11 mouse cellular contexts compared by ENCODE assay signal in genomic region chr10:128563544-128563943, GRCm38 (mm10). TPM values are rescaled to one million over a fixed set of nuclear protein-coding genes. Genes with fewer than 3 reads are reported as not detected.
A peak's percentile ranks its signal among the peaks of the same experiment; 100 is the strongest.
DNase-seq lines count a peak whose midpoint lies in the region; ATAC-seq and TF ChIP-seq lines count a peak whose summit lies in the region.
"Had no signal": no experiment of that assay in that cellular context is flagged by ENCODE, and none has a peak within 500 bp of the region (broad histone marks: within the 10 kb centered on the region; RNA-seq: fewer than 3 reads in every experiment).

No protein-coding gene starts in this region.

- H3K4me1 ChIP-seq in heart, embryonic 14.5 days (ENCODE audit: control insufficient read depth in 2 of 2, insufficient read depth in 2 of 2, low read length in 2 of 2), result peaks cover 3 to 14% of the 10 kb centered on the region in 2 experiments; a peak in 3 of 4 replicates
- peaks cover 14% of the 10 kb centered on the region for H3K4me1 ChIP-seq in midbrain, embryonic 11.5 days (ENCODE audit: control insufficient read depth, insufficient read depth, low read length)
- H3K4me1 ChIP-seq in midbrain, embryonic 16.5 days (ENCODE audit: control insufficient read depth, insufficient read depth, low read length), result peaks cover 12% of the 10 kb centered on the region
- peaks cover 21% of the 10 kb centered on the region for H3K4me1 ChIP-seq in limb, embryonic 12.5 days (replicated peaks)
- H3K4me1 ChIP-seq in stomach, postnatal 0 days (replicated peaks; ENCODE audit: control insufficient read depth, insufficient read depth), result no peaks in the 10 kb centered on the region

- no peak overlapping the region for H3K4me2 ChIP-seq in heart, embryonic 14.5 days (ENCODE audit: low read length)
- H3K4me2 ChIP-seq in midbrain, embryonic 11.5 days, result 0 out of 2 replicates have a peak overlapping the region, but pooled peaks have one; percentile 0
- no peak overlapping the region for H3K4me2 ChIP-seq in midbrain, embryonic 16.5 days (ENCODE audit: low read length)
- H3K4me2 ChIP-seq in limb, embryonic 12.5 days, result peak overlapping the region; percentile 90; the same call in 1 of the 2 replicates
- no peak overlapping the region for H3K4me2 ChIP-seq in stomach, postnatal 0 days (replicated peaks; ENCODE audit: low read depth)

- H3K27ac ChIP-seq in heart, embryonic 14.5 days (replicated peaks in 1 of 2; ENCODE audit: control insufficient read depth in 1 of 2, insufficient read depth in 1 of 2, low read depth in 2 of 2, low read length in 2 of 2), result no peak overlapping the region
- no peak overlapping the region for H3K27ac ChIP-seq in midbrain, embryonic 11.5 days (ENCODE audit: low read depth, low read length)
- no peak overlapping the region for H3K27ac ChIP-seq in midbrain, embryonic 16.5 days (ENCODE audit: low read length)
- H3K27ac ChIP-seq in limb, embryonic 12.5 days, result 0 out of 2 replicates have a peak overlapping the region, but pooled peaks have one; percentile 23
- H3K27ac ChIP-seq in stomach, postnatal 0 days (replicated peaks), result no peak overlapping the region

- no peak for TF ChIP-seq EP300 in stomach, postnatal 0 days (optimal IDR thresholded peaks at IDR 0.05)

- TF ChIP-seq CTCF in stomach, postnatal 0 days (IDR thresholded peaks at IDR 0.05; ENCODE audit: low read depth), result no peak

- H3K9me3 ChIP-seq in heart, embryonic 14.5 days (ENCODE audit: control insufficient read depth, low read length), result no peaks in the 10 kb centered on the region
- H3K9me3 ChIP-seq in midbrain, embryonic 11.5 days (ENCODE audit: control insufficient read depth, low read length), result no peaks in the 10 kb centered on the region
- no peaks in the 10 kb centered on the region for H3K9me3 ChIP-seq in midbrain, embryonic 16.5 days (replicated peaks; ENCODE audit: control insufficient read depth, low read length, poor library complexity, severe bottlenecking)
- H3K9me3 ChIP-seq in limb, embryonic 12.5 days, result no peaks in the 10 kb centered on the region
- H3K9me3 ChIP-seq in stomach, postnatal 0 days (ENCODE audit: control insufficient read depth, low read length), result no peaks in the 10 kb centered on the region

- intact Hi-C loops in heart, postnatal 36 days (cut with DNase I), result no loop called here

- 0 out of 2 replicates have a peak overlapping the region, but pooled peaks have one; percentile 97 for H3K9ac ChIP-seq in heart, embryonic 14.5 days (ENCODE audit: low read length)
- no peak overlapping the region for H3K9ac ChIP-seq in midbrain, embryonic 11.5 days (ENCODE audit: low read length)
- H3K9ac ChIP-seq in midbrain, embryonic 16.5 days (ENCODE audit: low read depth, low read length), result no peak overlapping the region
- 0 out of 2 replicates have a peak overlapping the region, but pooled peaks have one; percentile 31 for H3K9ac ChIP-seq in limb, embryonic 12.5 days (replicated peaks)
- H3K9ac ChIP-seq in stomach, postnatal 0 days (ENCODE audit: low read length), result peak overlapping the region; percentile 2; the same call in 1 of the 2 replicates

- WGBS in heart, embryonic 14.5 days, result 85% methylated on average over 6 of the region's 6 CpGs
- WGBS in midbrain, embryonic 11.5 days, result 91% methylated on average over 6 of the region's 6 CpGs
- WGBS in midbrain, embryonic 16.5 days, result 91% methylated on average over 6 of the region's 6 CpGs
- WGBS in limb, embryonic 12.5 days, result 91% methylated on average over 6 of the region's 6 CpGs
- WGBS in stomach, postnatal 0 days, result 71% methylated on average over 6 of the region's 6 CpGs

- no peaks in the 10 kb centered on the region for H3K27me3 ChIP-seq in heart, embryonic 14.5 days (ENCODE audit: control insufficient read depth, insufficient read depth, low read length)
- H3K27me3 ChIP-seq in midbrain, embryonic 11.5 days (ENCODE audit: control insufficient read depth, insufficient read depth, low read length), result no peaks in the 10 kb centered on the region
- no peaks in the 10 kb centered on the region for H3K27me3 ChIP-seq in midbrain, embryonic 16.5 days (ENCODE audit: control insufficient read depth, insufficient read depth, low read depth, low read length)
- no peaks in the 10 kb centered on the region for H3K27me3 ChIP-seq in limb, embryonic 12.5 days
- no peaks in the 10 kb centered on the region for H3K27me3 ChIP-seq in stomach, postnatal 0 days (ENCODE audit: control insufficient read depth, insufficient read depth, low read length)

- peaks cover 54% of the 10 kb centered on the region for H3K36me3 ChIP-seq in heart, embryonic 14.5 days (ENCODE audit: control insufficient read depth, insufficient read depth, low read length)
- peaks cover 35% of the 10 kb centered on the region for H3K36me3 ChIP-seq in midbrain, embryonic 11.5 days (ENCODE audit: control insufficient read depth, insufficient read depth, low read length)
- peaks cover 26% of the 10 kb centered on the region for H3K36me3 ChIP-seq in midbrain, embryonic 16.5 days (ENCODE audit: control insufficient read depth, insufficient read depth, low read length)
- peaks cover 55% of the 10 kb centered on the region for H3K36me3 ChIP-seq in limb, embryonic 12.5 days
- peaks cover 11% of the 10 kb centered on the region for H3K36me3 ChIP-seq in stomach, postnatal 0 days (ENCODE audit: control insufficient read depth, insufficient read depth, low read length)

- no peak overlapping the region for H3K4me3 ChIP-seq in heart, embryonic 14.5 days (ENCODE audit: control insufficient read depth in 1 of 2, insufficient read depth in 1 of 2, low read depth in 1 of 2, low read length in 2 of 2)
- H3K4me3 ChIP-seq in midbrain, embryonic 11.5 days (ENCODE audit: low read depth, low read length), result no peak overlapping the region
- H3K4me3 ChIP-seq in midbrain, embryonic 16.5 days (ENCODE audit: low read depth, low read length), result no peak overlapping the region
- no peak overlapping the region for H3K4me3 ChIP-seq in limb, embryonic 12.5 days (replicated peaks)
- no peak overlapping the region for H3K4me3 ChIP-seq in stomach, postnatal 0 days (ENCODE audit: low read depth, low read length)

- no peak for DNase-seq in heart, postnatal 36 days
- no peak for DNase-seq in midbrain, embryonic 11.5 days (ENCODE audit: low spot score, missing footprints)
- DNase-seq in stomach, postnatal 0 days (ENCODE audit: low spot score), result no peak
- no peak for DNase-seq in thymus, postnatal 10 days (ENCODE audit: low spot score in 2 of 2)
- no peak for DNase-seq in thymus, postnatal 14 days
- DNase-seq: adrenal gland, adult 2 months; cerebellum, adult 2 months; retina, postnatal 1 day had no signal

- no peak for ATAC-seq in heart, embryonic 14.5 days (ENCODE audit: insufficient number of reproducible peaks, insufficient read depth, low FRiP score, low read depth)
- no peak for ATAC-seq in midbrain, embryonic 11.5 days (ENCODE audit: low FRiP score)
- ATAC-seq in midbrain, embryonic 16.5 days, result no peak
- no peak for ATAC-seq in limb, embryonic 12.5 days (ENCODE audit: insufficient number of reproducible peaks, insufficient read depth, low FRiP score, low TSS enrichment, low read depth)
- ATAC-seq in stomach, postnatal 0 days (ENCODE audit: low FRiP score, low TSS enrichment), result no peak

RNA-seq across cellular contexts. Expression of gene Pa2g4, which starts 2.2 kb away (rescaled TPM):
- 123 TPM in 2 replicates for polyA plus RNA-seq in heart, embryonic 14.5 days (2014; fragmentation: Nextera tagmentation; extraction: Ambion mirVana)
- 10 to 100 TPM; 43.4 to 50.5 TPM for total RNA-seq in heart, postnatal 36 days (2021)
- polyA plus RNA-seq in midbrain, embryonic 11.5 days (2014; fragmentation: Nextera tagmentation; extraction: Ambion mirVana), result 241 and 249 TPM in 2 replicates
- polyA plus RNA-seq in midbrain, embryonic 16.5 days (2015; fragmentation: Nextera tagmentation; extraction: Ambion mirVana), result 124 and 125 TPM in 2 replicates
- polyA plus RNA-seq in limb, embryonic 12.5 days (2016; fragmentation: Nextera tagmentation; extraction: Ambion mirVana), result 199 and 206 TPM in 2 replicates
- polyA plus RNA-seq in stomach, postnatal 0 days (2015; fragmentation: Nextera tagmentation; extraction: Ambion mirVana), result 131 and 135 TPM in 2 replicates

RNA-seq across cellular contexts. Expression of gene Rpl41, which starts 14.4 kb away (rescaled TPM):
- 2,755 and 3,168 TPM in 2 replicates for polyA plus RNA-seq in heart, embryonic 14.5 days (2014; fragmentation: Nextera tagmentation; extraction: Ambion mirVana)
- total RNA-seq in heart, postnatal 36 days (2021), result 1,000 to 10,000 TPM; 1,509 to 1,535 TPM
- polyA plus RNA-seq in midbrain, embryonic 11.5 days (2014; fragmentation: Nextera tagmentation; extraction: Ambion mirVana), result 2,670 and 2,991 TPM in 2 replicates
- 1,924 and 2,018 TPM in 2 replicates for polyA plus RNA-seq in midbrain, embryonic 16.5 days (2015; fragmentation: Nextera tagmentation; extraction: Ambion mirVana)
- 3,599 and 3,605 TPM in 2 replicates for polyA plus RNA-seq in limb, embryonic 12.5 days (2016; fragmentation: Nextera tagmentation; extraction: Ambion mirVana)
- polyA plus RNA-seq in stomach, postnatal 0 days (2015; fragmentation: Nextera tagmentation; extraction: Ambion mirVana), result 3,550 and 3,693 TPM in 2 replicates

RNA-seq across cellular contexts. Expression of gene Zc3h10, which starts 16.0 kb away (rescaled TPM):
- 7.3 and 8.2 TPM in 2 replicates for polyA plus RNA-seq in heart, embryonic 14.5 days (2014; fragmentation: Nextera tagmentation; extraction: Ambion mirVana)
- 1 to 10 TPM; 7.2 to 8.8 TPM for total RNA-seq in heart, postnatal 36 days (2021)
- polyA plus RNA-seq in midbrain, embryonic 11.5 days (2014; fragmentation: Nextera tagmentation; extraction: Ambion mirVana), result 16.0 and 19.0 TPM in 2 replicates
- 17.8 and 19.7 TPM in 2 replicates for polyA plus RNA-seq in midbrain, embryonic 16.5 days (2015; fragmentation: Nextera tagmentation; extraction: Ambion mirVana)
- polyA plus RNA-seq in limb, embryonic 12.5 days (2016; fragmentation: Nextera tagmentation; extraction: Ambion mirVana), result 18.1 and 21.4 TPM in 2 replicates
- 7.8 and 8.5 TPM in 2 replicates for polyA plus RNA-seq in stomach, postnatal 0 days (2015; fragmentation: Nextera tagmentation; extraction: Ambion mirVana)

RNA-seq across cellular contexts. Expression of gene Erbb3, which starts 25.9 kb away (rescaled TPM):
- 2.9 and 3.5 TPM in 2 replicates for polyA plus RNA-seq in heart, embryonic 14.5 days (2014; fragmentation: Nextera tagmentation; extraction: Ambion mirVana)
- 1 to 10 TPM; 8.9 to 9.2 TPM for total RNA-seq in heart, postnatal 36 days (2021)
- 0.49 and 0.77 TPM in 2 replicates for polyA plus RNA-seq in midbrain, embryonic 11.5 days (2014; fragmentation: Nextera tagmentation; extraction: Ambion mirVana)
- polyA plus RNA-seq in midbrain, embryonic 16.5 days (2015; fragmentation: Nextera tagmentation; extraction: Ambion mirVana), result 0.41 and 0.47 TPM in 2 replicates
- polyA plus RNA-seq in limb, embryonic 12.5 days (2016; fragmentation: Nextera tagmentation; extraction: Ambion mirVana), result 15.4 and 16.6 TPM in 2 replicates
- 18.6 and 18.9 TPM in 2 replicates for polyA plus RNA-seq in stomach, postnatal 0 days (2015; fragmentation: Nextera tagmentation; extraction: Ambion mirVana)

RNA-seq across cellular contexts. Expression of gene Esyt1, which starts 37.9 kb away (rescaled TPM):
- 17.3 and 17.8 TPM in 2 replicates for polyA plus RNA-seq in heart, embryonic 14.5 days (2014; fragmentation: Nextera tagmentation; extraction: Ambion mirVana)
- 10 to 100 TPM; 19.3 TPM for total RNA-seq in heart, postnatal 36 days (2021)
- 15.6 and 18.1 TPM in 2 replicates for polyA plus RNA-seq in midbrain, embryonic 11.5 days (2014; fragmentation: Nextera tagmentation; extraction: Ambion mirVana)
- 8.8 and 8.9 TPM in 2 replicates for polyA plus RNA-seq in midbrain, embryonic 16.5 days (2015; fragmentation: Nextera tagmentation; extraction: Ambion mirVana)
- polyA plus RNA-seq in limb, embryonic 12.5 days (2016; fragmentation: Nextera tagmentation; extraction: Ambion mirVana), result 18.5 and 19.9 TPM in 2 replicates
- polyA plus RNA-seq in stomach, postnatal 0 days (2015; fragmentation: Nextera tagmentation; extraction: Ambion mirVana), result 15.0 and 15.1 TPM in 2 replicates

Comparison
In these comparisons a context has a peak if more than half of its experiments do, and no peak if none do; other contexts are left out.
1. H3K4me2 ChIP-seq: peak in midbrain, embryonic 11.5 days (single experiment) and limb, embryonic 12.5 days (single experiment); none in heart, embryonic 14.5 days (single experiment), midbrain, embryonic 16.5 days (single experiment) and stomach, postnatal 0 days (single experiment).
2. H3K9ac ChIP-seq: peak in heart, embryonic 14.5 days (single experiment), limb, embryonic 12.5 days (single experiment) and stomach, postnatal 0 days (single experiment); none in midbrain, embryonic 11.5 days (single experiment) and midbrain, embryonic 16.5 days (single experiment).